Mouse (Mus musculus): Measurements from ENCODE around the gene Pik3c2g. TPM values are rescaled to one million over a fixed set of nuclear protein-coding genes. Genes with fewer than 3 reads are reported as not detected.

The Pik3c2g gene
- under 1 TPM; 0.34 to 0.37 TPM for total RNA-seq (2021)
- long read RNA-seq, experiment 1: 0 reads
- long read RNA-seq, experiment 2, partial matches to known transcripts: 0 of 1 reads
- long read RNA-seq, experiment 2, other reads (novel, unspliced or antisense): 1 of 1 reads

GRCm38 (mm10) chr6:139586892-139587291 is at the start of gene Pik3c2g:
Pik3c2g (plus strand) TSS chr6:139587221.
- no peak for DNase-seq (ENCODE audit: low spot score in 2 of 2)
- intact Hi-C loops (cut with DNase I): no loop called here

DNA sequence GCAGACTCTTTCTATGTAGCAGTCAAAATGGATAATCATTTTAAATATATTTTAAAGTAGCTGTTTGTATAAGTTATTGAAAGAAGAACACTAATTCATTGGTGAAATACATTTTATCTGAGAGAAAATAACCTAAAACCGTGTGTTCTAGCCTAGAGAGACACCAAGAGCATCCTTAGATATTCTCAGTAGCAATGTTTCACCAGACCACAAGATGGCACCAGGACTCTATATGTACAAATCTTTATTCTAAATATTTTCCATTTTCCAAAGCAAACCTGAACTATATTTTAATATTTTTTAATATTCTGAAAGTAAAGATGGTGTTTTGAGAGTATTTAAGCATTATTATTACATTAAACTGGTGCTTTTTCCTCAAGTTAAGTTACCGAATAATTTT is 48.6 kb upstream of the Pik3c2g start:
- DNase-seq (ENCODE audit: low spot score in 2 of 2): peak; percentile 25 to 44
- intact Hi-C loops (cut with DNase I): no loop called here

DNA sequence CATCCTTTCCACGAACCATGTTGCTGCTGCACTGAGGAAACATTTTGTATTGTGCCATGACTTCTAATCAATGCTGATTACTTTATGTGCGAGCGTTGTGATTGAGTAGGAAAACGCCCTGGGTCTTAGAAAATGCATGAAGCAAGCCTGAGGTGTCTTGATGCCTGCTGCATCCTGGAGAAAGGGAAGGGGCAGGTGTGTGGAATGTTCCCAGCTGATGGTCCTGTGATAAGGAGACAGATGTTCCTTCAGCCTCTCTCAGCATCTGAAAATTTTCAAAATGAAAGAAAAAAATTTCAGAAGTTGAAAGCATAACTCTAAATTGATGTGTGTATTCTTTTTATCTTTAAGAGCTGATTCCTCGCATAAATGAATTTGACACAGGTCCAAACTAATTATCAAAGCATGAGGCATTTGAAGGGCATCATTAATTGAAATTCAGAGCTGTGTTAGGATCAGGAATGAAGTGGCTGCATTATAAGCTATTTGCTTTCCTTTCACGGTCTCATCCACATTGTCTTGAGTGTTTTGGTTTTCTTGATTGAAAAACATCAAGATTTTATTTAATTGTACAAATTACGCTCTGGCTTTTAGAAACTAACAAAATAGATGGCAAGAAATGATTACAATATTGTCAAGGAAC is 31.4 kb upstream of the Pik3c2g start:
- no peak for DNase-seq (ENCODE audit: low spot score in 2 of 2)
- intact Hi-C loops (cut with DNase I): no loop called here

DNA sequence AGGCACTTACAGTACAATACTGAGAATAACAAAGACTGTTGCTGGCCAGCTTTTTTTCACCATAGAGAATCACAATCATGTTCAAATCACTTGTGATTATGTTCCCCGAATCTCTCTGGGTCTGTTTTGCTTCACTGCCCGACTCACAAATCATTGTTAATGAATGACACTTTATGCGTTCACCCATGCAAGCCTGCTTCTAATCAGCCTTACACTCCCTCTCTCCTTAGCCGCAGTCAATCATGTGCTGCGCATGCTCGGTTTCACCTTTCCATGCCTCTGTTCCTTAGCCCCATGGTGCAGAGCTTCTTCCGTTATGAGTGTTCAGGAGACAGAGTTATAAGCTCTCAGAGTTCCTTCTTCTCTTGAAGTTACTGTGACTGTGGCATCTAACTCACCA is 17.8 kb upstream of the Pik3c2g start:
- no peak for DNase-seq (ENCODE audit: low spot score in 2 of 2)
- intact Hi-C loops (cut with DNase I): no loop called here

DNA sequence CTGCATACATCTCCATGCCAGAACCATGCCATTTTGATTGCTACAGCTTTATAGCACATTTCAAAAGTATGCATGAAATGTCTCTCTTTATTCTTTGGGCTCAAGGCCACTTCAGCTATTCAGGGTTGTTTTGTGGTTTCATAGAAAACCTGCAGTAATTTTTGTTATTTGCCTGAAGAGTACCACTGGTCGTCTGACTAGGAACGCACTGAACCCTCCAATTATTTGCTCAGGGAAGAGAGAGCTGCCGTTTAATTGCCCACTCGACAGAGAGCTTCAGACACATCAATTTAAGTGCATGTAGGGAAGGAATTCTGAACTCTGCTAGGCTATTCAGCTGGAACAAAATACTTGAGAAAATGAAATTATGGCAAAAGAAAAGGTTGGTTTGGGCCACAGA is 11.2 kb upstream of the Pik3c2g start:
- intact Hi-C loops (cut with DNase I): loop anchor here (2.0 kb wide), 1 partner anchor 35 kb away; no protein-coding TSS in a partner anchor
- no peak for DNase-seq (ENCODE audit: low spot score in 2 of 2)

DNA sequence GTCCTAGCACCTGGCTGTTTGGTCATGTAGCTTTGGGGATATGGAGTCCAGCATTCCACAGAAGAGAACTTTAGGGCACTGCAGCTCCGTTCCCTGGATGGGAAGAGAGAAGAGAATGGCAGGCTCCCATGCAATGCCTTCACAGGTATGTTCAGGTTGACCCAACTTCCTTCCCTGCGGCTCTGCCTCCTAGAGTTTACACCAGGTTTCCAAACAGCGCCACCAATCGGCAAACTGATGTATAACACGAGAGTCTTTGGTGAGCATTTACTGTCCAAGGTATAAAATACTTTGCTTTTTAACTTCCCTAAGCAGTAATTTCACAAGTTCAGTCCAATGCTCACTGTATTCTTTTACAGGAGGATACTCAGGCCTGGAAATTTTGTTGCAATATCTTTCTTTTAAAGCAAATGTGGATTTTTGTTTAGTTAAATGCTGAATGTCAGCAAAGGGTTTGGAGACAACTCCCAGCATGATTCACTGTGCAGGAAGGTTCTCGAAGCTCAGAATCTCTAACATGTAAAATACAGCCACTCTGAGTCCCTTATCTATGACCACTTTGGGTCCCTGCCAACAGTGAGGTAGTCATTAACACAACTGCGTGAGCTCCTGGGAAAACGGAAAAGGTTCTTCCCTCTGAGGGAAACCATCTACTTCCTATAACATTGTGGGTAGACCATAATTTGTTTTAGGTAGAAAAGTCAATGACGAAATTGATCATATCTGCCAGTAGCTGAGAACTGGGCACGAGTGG is 10.6 kb upstream of the Pik3c2g start:
- DNase-seq (ENCODE audit: low spot score in 2 of 2): no peak
- intact Hi-C loops (cut with DNase I): loop anchor here (2.0 kb wide), 1 partner anchor 36 kb away; no protein-coding TSS in a partner anchor

DNA sequence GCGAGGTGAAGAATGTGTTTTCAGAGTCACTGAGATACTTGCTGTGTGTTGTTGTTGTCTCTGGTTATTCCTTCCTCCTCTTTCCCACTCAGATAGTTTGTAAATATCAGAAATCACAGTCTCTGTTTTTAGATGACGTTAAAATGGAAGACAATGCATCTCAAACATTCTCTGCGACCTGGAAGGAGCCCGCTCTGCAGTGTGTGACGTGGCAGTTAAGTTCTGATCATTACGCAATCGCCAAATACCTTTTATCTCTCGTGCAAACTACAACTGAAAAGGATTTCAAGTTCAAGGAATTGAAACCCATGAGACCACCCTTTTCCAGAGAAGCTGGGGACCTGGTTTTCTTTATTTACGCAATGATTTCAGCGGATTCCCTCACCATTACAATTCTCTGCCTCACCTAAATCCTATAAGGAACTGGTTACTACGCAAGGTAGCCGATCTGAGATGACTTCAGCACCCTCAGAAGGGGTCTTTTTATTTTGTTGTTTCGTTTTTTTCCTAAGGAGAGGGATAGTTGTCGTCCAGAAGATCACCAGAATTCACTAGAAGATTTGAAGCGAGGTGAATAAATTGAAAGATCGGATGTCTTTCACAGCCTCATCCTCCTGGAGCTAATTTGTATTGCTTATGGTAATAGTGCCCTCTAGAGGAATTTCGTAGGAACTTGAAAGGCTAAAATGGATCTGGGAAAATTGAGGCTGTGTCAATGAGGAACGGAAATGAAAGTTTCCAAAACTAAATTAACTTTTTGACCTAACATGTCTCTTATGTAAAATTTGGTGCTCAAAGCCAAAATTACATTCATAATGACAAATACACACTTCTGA is 9.8 kb upstream of the Pik3c2g start:
- intact Hi-C loops (cut with DNase I): loop anchor here (2.0 kb wide), 1 partner anchor 36 kb away; no protein-coding TSS in a partner anchor
- DNase-seq (ENCODE audit: low spot score in 2 of 2): peak in 1 of 2 experiments; percentile 34

- DNase-seq (ENCODE audit: low spot score in 2 of 2): no peak
- intact Hi-C loops (cut with DNase I): no loop called here
These were observed 457 bp downstream of the Pik3c2g start for GRCm38 (mm10) chr6:139587478-139587877.

GRCm38 (mm10) chr6:139588409-139588808 is 1.4 kb downstream of the Pik3c2g start:
- DNase-seq (ENCODE audit: low spot score in 2 of 2): no peak
- intact Hi-C loops (cut with DNase I): no loop called here

DNA sequence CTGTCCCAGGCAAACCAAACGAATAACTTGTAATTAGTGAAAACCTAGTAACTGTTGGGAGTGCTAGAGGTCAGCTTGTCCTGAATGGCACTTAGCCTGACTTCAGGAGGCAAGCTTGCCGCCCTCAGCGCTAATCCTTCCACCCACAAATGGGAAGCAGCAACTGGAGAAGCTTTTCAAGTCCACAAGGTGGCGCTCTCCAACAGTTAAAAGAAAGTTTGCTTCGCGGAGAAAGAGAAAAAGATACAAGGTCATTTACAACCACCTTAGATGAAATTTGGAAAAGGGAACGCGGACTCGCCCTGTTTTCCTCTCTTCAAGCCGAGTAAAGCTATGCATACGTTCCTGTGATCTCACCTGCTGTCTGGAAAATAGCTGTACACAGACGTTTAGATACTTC is 2.3 kb downstream of the Pik3c2g start:
- intact Hi-C loops (cut with DNase I): no loop called here
- peak; percentile 38 to 77 for DNase-seq (ENCODE audit: low spot score in 2 of 2)

- no peak for DNase-seq (ENCODE audit: low spot score in 2 of 2)
- intact Hi-C loops (cut with DNase I): loop anchor here (10.0 kb wide), 2 partner anchors 855 to 965 kb away; no protein-coding TSS in a partner anchor
These were observed 2.8 kb downstream of the Pik3c2g start for GRCm38 (mm10) chr6:139589854-139590253.

- intact Hi-C loops (cut with DNase I): loop anchor here (10.0 kb wide), 2 partner anchors 853 to 963 kb away; no protein-coding TSS in a partner anchor
- DNase-seq (ENCODE audit: low spot score in 2 of 2): no peak
These were observed 5.1 kb downstream of the Pik3c2g start for GRCm38 (mm10) chr6:139592081-139592480.

- no peak for DNase-seq (ENCODE audit: low spot score in 2 of 2)
- intact Hi-C loops (cut with DNase I): loop anchor here (10.0 kb wide), 2 partner anchors 848 to 958 kb away; no protein-coding TSS in a partner anchor
These were observed 9.4 kb downstream of the Pik3c2g start for GRCm38 (mm10) chr6:139596433-139596832.

DNA sequence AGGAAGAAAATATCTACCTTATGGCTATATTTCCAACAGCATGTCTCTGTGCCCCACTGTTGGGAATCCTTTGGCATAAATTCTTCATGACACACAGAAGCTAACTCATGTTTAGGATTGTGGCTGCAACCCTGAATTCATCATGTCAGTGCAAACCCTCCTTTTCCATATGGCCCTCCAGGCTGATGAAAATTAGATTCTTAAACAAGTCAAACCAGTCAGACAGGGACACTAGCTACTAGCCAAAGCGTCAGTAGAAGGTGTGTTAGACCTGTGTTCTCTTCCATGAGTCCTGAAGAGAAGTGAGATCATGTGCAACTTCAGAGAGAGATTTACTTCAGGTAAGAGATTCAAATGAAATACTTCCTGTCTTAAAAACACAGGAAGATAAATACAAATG is 12.2 kb downstream of the Pik3c2g start:
- intact Hi-C loops (cut with DNase I): loop anchor here (10.0 kb wide), 2 partner anchors 846 to 956 kb away; no protein-coding TSS in a partner anchor
- no peak for DNase-seq (ENCODE audit: low spot score in 2 of 2)

GRCm38 (mm10) chr6:139618774-139619173 is 31.8 kb downstream of the Pik3c2g start:
- peak; percentile 5 to 23 for DNase-seq (ENCODE audit: low spot score in 2 of 2)
- intact Hi-C loops (cut with DNase I): no loop called here

- no peak for DNase-seq (ENCODE audit: low spot score in 2 of 2)
- intact Hi-C loops (cut with DNase I): no loop called here
These were observed 37.7 kb downstream of the Pik3c2g start for GRCm38 (mm10) chr6:139624756-139625155.

- intact Hi-C loops (cut with DNase I): no loop called here
- DNase-seq (ENCODE audit: low spot score in 2 of 2): no peak
These were observed 47.5 kb downstream of the Pik3c2g start for GRCm38 (mm10) chr6:139634561-139634960.

DNA sequence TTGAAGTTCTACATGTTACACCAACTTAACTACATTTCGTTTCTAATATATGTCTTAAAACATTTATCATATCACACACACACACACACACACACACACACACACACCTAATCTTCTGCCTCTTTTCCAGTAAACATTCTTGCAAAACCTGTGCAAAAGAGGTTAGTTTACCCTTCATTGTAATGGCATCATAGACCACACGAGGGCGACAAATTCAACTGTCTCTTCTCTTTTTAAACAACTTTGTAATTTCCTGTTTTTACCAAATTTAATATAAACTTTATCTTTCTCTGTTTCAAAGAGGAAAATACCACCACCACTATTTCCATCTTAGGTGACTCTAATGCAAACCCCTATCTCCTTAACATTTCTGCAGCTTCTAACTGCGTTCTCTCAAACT is 68.4 kb downstream of the Pik3c2g start:
- DNase-seq (ENCODE audit: low spot score in 2 of 2): peak in 1 of 2 experiments; percentile 67
- intact Hi-C loops (cut with DNase I): no loop called here

GRCm38 (mm10) chr6:139662462-139662861 is 75.4 kb downstream of the Pik3c2g start:
- peak; percentile 47 to 55 for DNase-seq (ENCODE audit: low spot score in 2 of 2)
- intact Hi-C loops (cut with DNase I): no loop called here

All from left cerebral cortex, postnatal 14 days (tissue).